Mouse (Mus musculus): ENCODE results near the gene Nrl. TPM values are rescaled to one million over a fixed set of nuclear protein-coding genes. Genes with fewer than 3 reads are reported as not detected.
A peak's percentile ranks its signal among the peaks of the same experiment; 100 is the strongest.

Gene Nrl
- not detected in 2 replicates for total RNA-seq (2021)
- long read RNA-seq, experiment 1: 0 reads
- long read RNA-seq, experiment 2: 0 reads

GRCm38 (mm10) chr14:55524785-55525184, at the start of gene Nrl:
Gene Nrl (minus strand): TSS chr14:55524981.
- no peak for DNase-seq

DNA sequence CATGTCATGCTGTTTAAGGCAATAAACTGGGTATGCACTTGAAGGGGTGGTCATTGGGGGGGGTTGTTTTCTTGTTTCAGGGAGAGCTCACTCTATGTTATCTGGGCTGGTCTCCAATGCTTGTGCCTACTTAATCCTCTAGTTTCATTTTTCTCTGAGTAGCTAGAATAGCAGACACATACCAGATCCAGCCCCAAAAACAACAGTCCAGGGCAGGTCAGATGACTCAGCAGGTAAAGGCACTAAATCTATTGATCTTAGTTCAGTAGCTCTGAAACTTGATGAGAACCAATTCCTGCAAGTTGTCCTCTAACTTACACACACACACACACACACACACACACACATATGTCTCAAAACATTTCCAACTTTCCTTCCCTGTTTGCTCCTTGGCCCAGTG, 47.0 kb upstream of the Nrl start:
- DNase-seq: no peak

DNA sequence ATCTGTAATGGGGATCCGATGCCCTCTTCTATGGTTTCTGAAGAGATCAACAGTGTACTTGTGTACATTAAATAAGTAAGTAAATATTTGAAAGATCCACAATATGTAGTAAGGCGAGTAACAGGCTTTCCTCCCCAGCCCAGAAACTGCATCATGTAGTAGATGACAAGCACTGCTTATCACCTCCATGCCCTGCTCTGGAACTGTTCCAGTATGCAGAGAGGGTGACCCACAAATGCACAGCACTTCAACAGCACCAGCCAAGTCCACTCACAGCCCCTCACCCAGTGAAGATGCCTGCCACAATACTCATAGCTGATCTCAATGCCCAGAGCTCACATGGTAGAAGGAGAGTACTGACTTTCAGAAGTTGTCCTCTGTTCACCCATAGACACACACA, 45.8 kb upstream of the Nrl start:
- no peak for DNase-seq

DNA sequence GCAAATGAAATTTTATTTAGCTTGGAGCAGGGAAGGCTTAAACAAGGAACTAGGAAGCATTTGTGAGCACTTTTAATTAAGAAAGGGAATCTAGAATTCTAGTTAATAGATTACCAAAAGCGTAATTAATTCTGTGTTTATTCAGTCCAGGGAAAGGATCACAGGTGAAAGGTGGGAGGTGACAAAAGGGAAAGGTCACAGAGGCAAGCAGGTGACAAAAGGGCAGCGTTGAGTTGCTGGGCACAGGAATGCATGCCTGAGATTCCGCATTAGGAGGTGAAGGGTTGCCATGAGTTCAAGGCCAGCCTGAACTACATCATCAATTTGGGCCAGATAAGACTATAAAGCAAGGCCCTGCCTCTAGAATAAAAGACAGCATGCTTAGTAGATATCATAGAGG, 42.7 kb upstream of the Nrl start:
- DNase-seq: no peak

DNA sequence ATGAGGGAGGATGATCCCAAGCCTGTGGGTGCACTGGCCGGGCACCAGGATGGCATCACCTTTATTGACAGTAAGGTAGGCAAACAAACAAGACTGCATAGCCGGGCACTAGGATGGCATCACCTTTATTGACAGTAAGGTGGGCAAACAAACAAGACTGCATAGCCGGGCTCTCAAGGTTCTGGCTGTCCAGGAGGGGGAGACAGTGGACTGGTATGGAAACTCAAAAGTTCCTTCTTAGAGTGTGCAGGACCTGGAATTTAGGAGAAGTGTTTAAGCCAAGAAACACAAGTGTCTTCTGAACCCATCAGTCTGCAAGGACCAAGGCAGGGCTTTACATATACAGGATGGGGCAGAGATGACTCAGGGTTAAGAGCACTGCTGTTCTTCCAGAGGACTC, 41.0 kb upstream of the Nrl start:
- no peak for DNase-seq

DNA sequence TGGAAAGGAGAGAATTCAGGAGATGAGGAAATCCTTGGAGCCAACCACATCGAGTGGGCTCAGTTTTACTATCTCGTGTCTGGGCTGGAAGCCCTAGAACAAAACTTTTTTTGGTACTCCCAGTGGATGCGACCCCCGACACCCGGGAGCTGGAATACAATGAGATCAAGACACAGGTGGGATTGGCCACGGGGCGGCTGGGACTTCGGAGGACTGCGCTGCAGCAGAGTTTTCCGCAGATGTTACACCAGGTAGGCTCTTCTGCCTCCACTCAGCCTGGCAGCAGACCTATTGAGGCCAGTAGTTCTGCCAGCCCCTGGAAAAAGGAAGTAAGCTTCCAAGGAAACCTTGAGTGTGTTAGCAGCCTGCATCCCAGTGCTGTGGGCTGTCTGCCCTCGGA, 38.5 kb upstream of the Nrl start:
- no peak for DNase-seq

DNA sequence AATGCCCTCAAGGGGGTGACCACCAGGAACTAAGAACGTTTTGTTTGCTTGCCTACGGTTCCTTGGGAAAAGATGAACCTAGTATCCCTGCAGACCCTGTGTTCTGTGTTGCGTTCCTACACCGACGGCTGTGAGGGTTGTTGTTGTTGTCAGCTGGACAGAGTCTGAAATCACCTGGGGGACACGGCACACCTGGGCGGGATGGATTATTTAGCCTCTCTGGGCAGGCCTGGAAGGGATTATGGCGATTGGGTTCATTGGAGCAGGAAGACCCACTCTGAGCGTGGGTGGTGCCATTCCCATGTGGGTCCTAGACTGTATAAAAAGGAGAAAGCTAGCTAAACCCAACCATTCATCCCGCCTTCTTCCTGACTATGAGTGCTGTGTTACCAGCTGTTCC, 37.1 kb upstream of the Nrl start:
- DNase-seq: no peak

DNA sequence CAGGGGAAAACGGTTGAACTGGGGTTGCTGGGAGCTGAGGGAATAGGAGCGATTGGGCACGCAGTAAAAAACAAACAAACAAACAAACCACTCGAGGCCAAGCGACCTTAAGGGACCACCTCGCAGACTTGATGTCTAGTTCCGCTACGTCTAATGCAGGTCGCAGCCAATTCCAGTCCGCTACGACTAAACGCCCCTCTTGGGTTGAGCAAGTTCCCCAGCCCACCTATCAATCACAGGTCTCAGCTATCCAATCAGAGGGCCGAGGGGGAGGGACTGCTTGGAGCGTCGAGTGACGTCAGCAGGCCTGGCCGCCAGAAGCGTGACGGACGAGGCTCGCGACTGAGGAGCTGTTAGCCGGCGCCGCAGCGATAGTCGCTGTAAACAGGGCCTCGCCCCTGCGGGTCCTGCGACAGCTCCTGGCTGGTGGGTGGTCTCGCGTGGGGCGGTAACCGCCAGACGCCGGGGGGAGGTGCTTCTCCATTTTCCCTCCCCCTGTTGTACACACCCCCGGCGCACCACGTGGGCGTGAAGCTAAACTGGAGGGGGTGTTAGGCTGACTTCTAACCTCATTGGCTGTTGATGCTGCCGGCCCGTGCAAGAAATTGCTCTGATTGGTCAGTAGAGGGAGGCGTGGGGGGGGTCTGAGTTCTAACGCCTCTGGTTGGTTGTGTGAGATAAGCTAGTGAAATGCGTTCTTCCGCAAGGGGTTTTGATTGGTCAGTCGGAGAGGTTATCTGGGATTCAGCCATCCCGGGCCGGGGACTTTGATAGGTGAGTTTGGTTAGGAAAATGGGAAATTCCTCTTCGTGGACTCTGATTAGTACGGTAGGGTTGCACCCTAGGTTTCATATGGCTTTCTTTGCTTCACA, 35.7 kb upstream of the Nrl start, which contains the start of gene A730061H03Rik:
TSS of gene A730061H03Rik (minus strand) at position 205 of the 872 bp plus-strand sequence.
- peak; percentile 99 for DNase-seq

GRCm38 (mm10) chr14:55559799-55560201, 35.0 kb upstream of the Nrl start, which contains the start of gene Dcaf11:
Gene Dcaf11 (plus strand): TSS chr14:55560006.
- peak; percentile 96 for DNase-seq

GRCm38 (mm10) chr14:55558740-55559448, 34.1 kb upstream of the Nrl start:
- no peak for DNase-seq

DNA sequence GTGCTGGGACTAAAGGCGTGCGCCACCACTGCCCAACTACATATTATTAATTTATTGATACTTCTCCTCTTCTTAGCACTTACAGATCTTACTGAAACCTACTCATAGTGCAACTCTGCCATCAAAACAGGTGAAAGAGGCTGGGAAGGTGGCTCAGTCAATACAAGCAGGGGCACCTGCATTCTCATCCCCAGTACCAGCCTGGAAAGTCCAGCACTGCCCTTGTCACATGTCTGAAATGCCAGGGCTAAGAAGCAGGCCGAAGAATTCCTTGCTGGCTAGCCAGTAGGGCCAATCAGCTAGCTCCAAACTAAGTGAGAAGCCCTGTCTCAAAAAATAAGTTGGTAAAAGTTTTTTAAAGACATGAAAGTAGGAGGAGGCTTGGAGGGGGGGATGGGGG, 32.8 kb upstream of the Nrl start:
- DNase-seq: no peak

- DNase-seq: peak; percentile 92
Measured at GRCm38 (mm10) chr14:55557003-55557402, 32.2 kb upstream of the Nrl start.

DNA sequence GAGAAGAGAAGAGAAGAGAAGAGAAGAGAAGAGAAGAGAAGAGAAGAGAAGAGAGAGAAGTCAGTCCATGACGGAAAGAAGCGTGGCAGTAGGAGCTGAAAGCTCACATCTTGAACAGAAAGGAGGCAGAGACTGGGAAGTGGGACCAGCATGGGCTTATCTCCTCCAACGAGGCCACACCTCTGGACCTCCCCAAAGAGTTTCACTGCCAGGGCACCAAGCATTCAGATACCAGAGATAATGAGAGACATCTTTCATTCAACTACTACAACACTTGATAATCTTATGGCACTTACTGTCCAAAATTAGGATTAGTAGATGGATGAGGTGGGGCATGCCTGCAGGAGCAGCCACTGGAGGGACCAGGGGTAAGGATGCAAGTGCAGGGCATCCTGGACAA, 31.0 kb upstream of the Nrl start:
- no peak for DNase-seq

DNA sequence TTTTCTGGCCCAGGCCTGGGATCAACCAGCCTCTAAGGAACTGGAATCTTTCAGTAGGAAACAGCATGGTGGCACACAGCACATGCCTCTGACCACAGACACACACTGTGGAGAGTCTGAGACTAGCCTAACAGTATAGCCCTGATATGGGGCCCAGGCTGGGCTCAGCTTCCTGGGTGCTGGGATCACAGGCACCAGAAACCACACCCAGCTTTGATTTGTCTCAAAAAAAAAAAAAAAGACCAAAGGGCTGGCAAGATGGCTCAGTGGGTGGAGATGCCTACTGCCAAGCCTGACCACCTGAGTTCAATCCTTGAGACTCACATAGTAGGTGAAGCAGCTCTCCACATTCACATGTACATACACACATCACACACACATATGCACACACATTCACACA, 29.9 kb upstream of the Nrl start:
- no peak for DNase-seq

GRCm38 (mm10) chr14:55551794-55552193, 27.0 kb upstream of the Nrl start:
- DNase-seq: no peak

- no peak for DNase-seq
Measured at GRCm38 (mm10) chr14:55551347-55551746, 26.6 kb upstream of the Nrl start.

- no peak for DNase-seq
Measured at GRCm38 (mm10) chr14:55550191-55550590, 25.4 kb upstream of the Nrl start.

GRCm38 (mm10) chr14:55544334-55544733, 19.6 kb upstream of the Nrl start:
- DNase-seq: no peak

DNA sequence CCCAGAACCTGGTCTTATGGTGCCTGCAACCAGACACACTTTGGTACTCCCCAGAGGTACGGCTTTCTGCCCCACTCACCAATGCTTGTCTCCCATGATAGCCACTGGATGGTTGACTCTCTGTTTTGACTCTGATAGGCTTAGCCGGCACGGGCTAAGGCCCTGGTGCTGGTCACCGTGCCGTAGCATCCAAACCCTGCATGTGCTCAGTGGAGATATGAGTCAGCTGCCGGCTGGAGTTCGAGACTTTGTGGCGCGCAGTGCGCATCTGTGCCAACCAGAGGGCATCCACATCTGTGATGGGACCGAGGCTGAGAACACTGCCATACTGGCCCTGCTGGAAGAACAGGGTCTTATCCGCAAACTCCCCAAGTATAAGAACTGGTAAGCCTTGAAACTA, 17.5 kb upstream of the Nrl start:
- no peak for DNase-seq

- peak; percentile 93 for DNase-seq
Measured at GRCm38 (mm10) chr14:55540787-55541321, 16.1 kb upstream of the Nrl start.

DNA sequence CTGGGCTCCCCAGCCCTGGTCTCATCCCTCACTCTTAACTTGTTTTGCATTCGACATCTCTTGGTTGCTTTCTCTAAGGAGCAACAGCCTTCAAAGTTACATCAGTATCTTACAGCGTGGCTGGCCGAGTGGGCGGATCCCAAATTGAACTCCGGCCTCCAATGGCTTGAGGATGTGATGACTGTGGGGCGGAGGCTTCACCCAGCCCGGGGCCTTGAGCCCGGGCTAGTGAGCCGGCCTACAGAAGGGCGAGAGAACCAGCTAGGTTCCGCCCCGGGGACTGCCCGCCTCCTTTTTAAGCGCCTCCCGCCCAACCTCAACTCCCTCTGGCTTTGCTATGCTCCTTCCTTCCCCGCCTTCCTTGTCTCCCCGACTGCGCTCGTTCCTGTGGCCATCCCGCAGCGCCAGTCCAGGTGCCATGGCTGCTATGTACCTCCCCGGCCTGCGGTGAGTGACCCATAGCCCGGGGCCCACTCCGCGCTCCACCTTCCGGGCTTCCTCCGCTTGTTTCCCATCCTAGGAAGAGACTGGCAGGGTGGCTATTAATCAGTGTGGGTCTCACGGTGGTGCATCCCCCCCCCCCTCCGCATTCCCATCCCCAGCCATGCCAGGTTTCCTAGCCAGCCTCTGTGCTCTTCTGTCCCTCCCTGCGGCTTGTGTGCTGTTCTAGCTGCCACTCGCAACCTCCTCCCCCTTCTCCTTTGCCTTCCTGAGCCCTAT, 15.4 kb upstream of the Nrl start, which contains the start of gene Pck2:
TSS of gene Pck2 (plus strand) at position 200 of the 720 bp plus-strand sequence.
- DNase-seq: peak; percentile 95

- peak; percentile 74 for DNase-seq
Measured at GRCm38 (mm10) chr14:55536116-55536745, 11.4 kb upstream of the Nrl start.

All from adrenal gland, postnatal 14 days (tissue).